Mouse (Mus musculus): ENCODE measurements at regions not wholly inside any gene's neighbourhood (a gene's known extent, or its start where the extent isn't known, plus 50 kb on each side); places are given as distances from the start of the nearest gene placed in this dataset.

DNA sequence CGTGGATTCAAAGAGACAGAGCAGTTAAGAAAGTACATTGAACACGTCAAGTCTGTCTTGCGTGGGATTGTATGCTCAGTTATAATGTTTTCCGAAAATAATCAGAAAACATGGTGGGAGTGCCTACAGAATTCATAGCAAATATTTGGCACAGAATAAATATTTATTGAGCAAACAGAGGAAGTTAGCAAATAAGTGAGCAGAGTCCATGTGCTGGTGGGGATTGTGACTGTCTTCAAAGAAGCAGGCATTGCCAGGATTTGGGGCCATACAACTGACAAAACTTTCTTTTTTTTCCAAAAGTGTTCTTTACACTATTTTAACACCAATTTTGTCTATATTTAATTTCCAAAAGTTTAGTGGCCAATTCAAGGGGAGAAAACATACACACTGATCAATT lies 1729.8 kb downstream of the AI429214 start:
- Histone ChIP-seq H3K4me3 (ENCODE audit: low read depth, low read length) (no peak overlapping the region), H3K36me3 (ENCODE audit: insufficient read depth) (no peaks in the 10 kb centered on the region), H3K4me2 (no peak overlapping the region), H3K9ac (no peak overlapping the region), H3K27ac (ENCODE audit: low read depth) (no peak overlapping the region), H3K4me1 (ENCODE audit: insufficient read depth) (no peaks in the 10 kb centered on the region), H3K27me3 (ENCODE audit: insufficient read depth, low read length) (no peaks in the 10 kb centered on the region), H3K9me3 (ENCODE audit: low read depth, low read length) (no peaks in the 10 kb centered on the region)
- ATAC-seq (ENCODE audit: insufficient read depth), result no peak
- DNase-seq, result no peak
- WGBS, result 68% methylated on average over 4 of the region's 4 CpGs
- no peak for TF ChIP-seq CTCF (IDR thresholded peaks at IDR 0.05; ENCODE audit: low read depth)

GRCm38 (mm10) chr8:38725257-38725656 lies 1731.9 kb downstream of the AI429214 start:
- DNase-seq (no peak), ATAC-seq (ENCODE audit: insufficient read depth) (no peak)
- TF ChIP-seq CTCF (IDR thresholded peaks at IDR 0.05; ENCODE audit: low read depth), result no peak
- Histone ChIP-seq H3K27ac (ENCODE audit: low read depth) (no peak overlapping the region), H3K27me3 (ENCODE audit: insufficient read depth, low read length) (no peaks in the 10 kb centered on the region), H3K4me1 (ENCODE audit: insufficient read depth) (no peaks in the 10 kb centered on the region), H3K4me3 (ENCODE audit: low read depth, low read length) (no peak overlapping the region), H3K4me2 (no peak overlapping the region), H3K36me3 (ENCODE audit: insufficient read depth) (no peaks in the 10 kb centered on the region), H3K9ac (no peak overlapping the region), H3K9me3 (ENCODE audit: low read depth, low read length) (no peaks in the 10 kb centered on the region)
- 80% methylated on average over 5 of the region's 5 CpGs for WGBS

DNA sequence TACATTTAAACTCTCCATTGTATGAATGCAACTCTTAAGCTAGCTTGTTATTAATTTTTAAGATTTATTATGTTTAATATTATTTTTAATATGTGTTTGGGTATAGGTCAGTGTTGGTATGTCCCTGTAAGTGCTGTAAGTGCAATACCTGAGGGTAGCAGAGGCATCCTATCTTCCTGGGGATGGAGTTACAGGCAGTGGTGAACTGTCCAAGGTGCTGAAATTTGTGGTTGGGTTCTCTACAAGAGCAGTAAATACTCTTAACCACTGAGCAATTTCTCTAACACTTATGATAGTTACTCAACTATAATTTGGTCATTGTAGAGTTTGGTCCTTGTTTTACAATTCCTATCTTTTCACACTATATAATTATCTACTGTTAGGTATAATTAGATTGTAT lies 1753.7 kb downstream of the AI429214 start:
- DNase-seq (peak; percentile 83), ATAC-seq (ENCODE audit: insufficient read depth) (no peak)
- no peaks in the 10 kb centered on the region for H3K27me3 ChIP-seq (ENCODE audit: insufficient read depth, low read length)
- no peak overlapping the region for H3K9ac ChIP-seq
- H3K4me1 ChIP-seq (ENCODE audit: insufficient read depth), result no peaks in the 10 kb centered on the region
- no peak for TF ChIP-seq CTCF (IDR thresholded peaks at IDR 0.05; ENCODE audit: low read depth)
- no peak overlapping the region for H3K27ac ChIP-seq (ENCODE audit: low read depth)
- no peak overlapping the region for H3K4me3 ChIP-seq (ENCODE audit: low read depth, low read length)
- H3K36me3 ChIP-seq (ENCODE audit: insufficient read depth), result no peaks in the 10 kb centered on the region
- no peaks in the 10 kb centered on the region for H3K9me3 ChIP-seq (ENCODE audit: low read depth, low read length)
- H3K4me2 ChIP-seq, result no peak overlapping the region

- DNase-seq (no peak), ATAC-seq (ENCODE audit: insufficient read depth) (no peak)
- Histone ChIP-seq H3K4me2 (no peak overlapping the region), H3K4me3 (ENCODE audit: low read depth, low read length) (no peak overlapping the region), H3K36me3 (ENCODE audit: insufficient read depth) (no peaks in the 10 kb centered on the region), H3K27ac (ENCODE audit: low read depth) (no peak overlapping the region), H3K27me3 (ENCODE audit: insufficient read depth, low read length) (no peaks in the 10 kb centered on the region), H3K4me1 (ENCODE audit: insufficient read depth) (no peaks in the 10 kb centered on the region), H3K9ac (no peak overlapping the region), H3K9me3 (ENCODE audit: low read depth, low read length) (no peaks in the 10 kb centered on the region)
- WGBS, result 70% methylated on average over 5 of the region's 5 CpGs
- TF ChIP-seq CTCF (IDR thresholded peaks at IDR 0.05; ENCODE audit: low read depth), result no peak
Measured at GRCm38 (mm10) chr8:38766626-38767226, 1773.3 kb downstream of the AI429214 start.

DNA sequence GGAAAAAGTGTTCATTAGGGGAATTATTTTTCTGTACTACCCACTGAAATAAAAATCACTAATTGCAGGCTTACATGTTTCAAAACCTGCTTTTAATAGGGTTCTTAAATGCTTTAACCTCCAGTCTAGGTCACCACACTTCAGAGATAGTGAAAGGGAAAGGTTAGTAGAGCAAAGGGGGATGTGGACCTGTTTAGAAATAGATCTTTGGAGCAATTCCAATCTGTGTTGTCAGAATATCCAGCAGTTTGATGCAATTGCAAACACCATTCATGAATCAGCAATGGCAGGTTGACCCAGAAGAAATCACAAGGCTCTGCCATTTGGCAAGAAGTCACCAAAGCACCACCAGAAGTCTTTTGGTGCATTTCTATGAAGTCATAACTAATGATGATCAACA lies 1819.1 kb downstream of the AI429214 start:
- Histone ChIP-seq H3K4me1 (ENCODE audit: insufficient read depth) (no peaks in the 10 kb centered on the region), H3K4me3 (ENCODE audit: low read depth, low read length) (no peak overlapping the region), H3K4me2 (no peak overlapping the region), H3K9me3 (ENCODE audit: low read depth, low read length) (no peaks in the 10 kb centered on the region), H3K36me3 (ENCODE audit: insufficient read depth) (no peaks in the 10 kb centered on the region), H3K27me3 (ENCODE audit: insufficient read depth, low read length) (no peaks in the 10 kb centered on the region), H3K27ac (ENCODE audit: low read depth) (no peak overlapping the region), H3K9ac (no peak overlapping the region)
- ATAC-seq (ENCODE audit: insufficient read depth), result no peak
- TF ChIP-seq CTCF (IDR thresholded peaks at IDR 0.05; ENCODE audit: low read depth), result no peak
- DNase-seq, result no peak

GRCm38 (mm10) chr8:38818163-38818562 lies 1824.8 kb downstream of the AI429214 start:
- Histone ChIP-seq H3K36me3 (ENCODE audit: insufficient read depth) (no peaks in the 10 kb centered on the region), H3K27me3 (ENCODE audit: insufficient read depth, low read length) (no peaks in the 10 kb centered on the region), H3K4me3 (ENCODE audit: low read depth, low read length) (no peak overlapping the region), H3K27ac (ENCODE audit: low read depth) (no peak overlapping the region), H3K4me2 (no peak overlapping the region), H3K4me1 (ENCODE audit: insufficient read depth) (no peaks in the 10 kb centered on the region), H3K9ac (no peak overlapping the region), H3K9me3 (ENCODE audit: low read depth, low read length) (no peaks in the 10 kb centered on the region)
- 14% methylated on average over 1 of the region's 1 CpGs for WGBS
- DNase-seq (peak; percentile 76), ATAC-seq (ENCODE audit: insufficient read depth) (no peak)
- peak; percentile 64 for TF ChIP-seq CTCF (IDR thresholded peaks at IDR 0.05; ENCODE audit: low read depth)

DNA sequence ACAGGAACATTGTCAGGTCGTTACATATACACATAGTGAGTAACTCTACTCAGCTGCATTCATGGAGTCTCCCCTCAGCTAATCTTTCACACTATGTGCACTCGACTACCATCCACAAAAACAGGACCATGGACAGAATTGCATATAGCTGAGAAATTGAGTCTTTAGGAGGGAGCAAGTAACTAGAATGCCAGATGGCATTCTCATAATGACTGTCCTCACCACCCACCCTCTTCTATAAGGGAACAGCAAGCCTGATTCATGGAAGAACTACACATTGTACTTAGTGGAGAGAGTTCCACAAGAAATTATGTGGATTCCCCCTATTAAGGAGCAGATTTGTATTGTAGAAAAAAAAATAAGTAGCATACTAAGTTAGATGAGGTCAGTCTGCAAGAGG lies 1813.4 kb upstream of the Adam24 start:
- Histone ChIP-seq H3K9me3 (ENCODE audit: low read depth, low read length) (no peaks in the 10 kb centered on the region), H3K27me3 (ENCODE audit: insufficient read depth, low read length) (no peaks in the 10 kb centered on the region), H3K4me1 (ENCODE audit: insufficient read depth) (no peaks in the 10 kb centered on the region), H3K4me3 (ENCODE audit: low read depth, low read length) (no peak overlapping the region), H3K27ac (ENCODE audit: low read depth) (no peak overlapping the region), H3K4me2 (no peak overlapping the region), H3K36me3 (ENCODE audit: insufficient read depth) (no peaks in the 10 kb centered on the region), H3K9ac (no peak overlapping the region)
- TF ChIP-seq CTCF (IDR thresholded peaks at IDR 0.05; ENCODE audit: low read depth), result no peak
- ATAC-seq (ENCODE audit: insufficient read depth) (no peak), DNase-seq (no peak)
- 51% methylated on average over 2 of the region's 2 CpGs for WGBS

GRCm38 (mm10) chr8:38867370-38867769 lies 1807.5 kb upstream of the Adam24 start:
- WGBS, result 68% methylated on average over 6 of the region's 6 CpGs
- Histone ChIP-seq H3K4me2 (no peak overlapping the region), H3K4me1 (ENCODE audit: insufficient read depth) (no peaks in the 10 kb centered on the region), H3K9ac (no peak overlapping the region), H3K27me3 (ENCODE audit: insufficient read depth, low read length) (no peaks in the 10 kb centered on the region), H3K36me3 (ENCODE audit: insufficient read depth) (no peaks in the 10 kb centered on the region), H3K27ac (ENCODE audit: low read depth) (no peak overlapping the region), H3K9me3 (ENCODE audit: low read depth, low read length) (no peaks in the 10 kb centered on the region), H3K4me3 (ENCODE audit: low read depth, low read length) (no peak overlapping the region)
- DNase-seq, result no peak
- no peak for ATAC-seq (ENCODE audit: insufficient read depth)
- no peak for TF ChIP-seq CTCF (IDR thresholded peaks at IDR 0.05; ENCODE audit: low read depth)
